Mouse (Mus musculus) heart, adult 11 months (tissue): ENCODE results near the gene Larp1.

Source experiments
- DNase-seq: peaks from one replicate; pipeline ENCODE4 v3.0.0; 2022

Larp1 gene

GRCm38 (mm10) chr11:58003734-58004133, 5.1 kb upstream of the Larp1 start:
- peak; percentile 80 for DNase-seq

GRCm38 (mm10) chr11:58005110-58005509, 3.8 kb upstream of the Larp1 start:
- DNase-seq: no peak

- DNase-seq: no peak
Observed at GRCm38 (mm10) chr11:58008013-58008412, 851 bp upstream of the Larp1 start.

- DNase-seq: peak; percentile 99
Observed at GRCm38 (mm10) chr11:58008437-58009050, 320 bp upstream of the Larp1 start.

GRCm38 (mm10) chr11:58009516-58010141, 765 bp downstream of the Larp1 start:
- peak; percentile 97 for DNase-seq

GRCm38 (mm10) chr11:58010226-58010781, 1.4 kb downstream of the Larp1 start:
- peak; percentile 94 for DNase-seq

- DNase-seq: no peak
Observed at GRCm38 (mm10) chr11:58010930-58011329, 2.1 kb downstream of the Larp1 start.

- no peak for DNase-seq
Observed at GRCm38 (mm10) chr11:58011813-58012212, 2.9 kb downstream of the Larp1 start.

GRCm38 (mm10) chr11:58012674-58013073, 3.8 kb downstream of the Larp1 start:
- DNase-seq: no peak

- no peak for DNase-seq
Observed at GRCm38 (mm10) chr11:58013100-58013499, 4.2 kb downstream of the Larp1 start.

GRCm38 (mm10) chr11:58014604-58015003, 5.7 kb downstream of the Larp1 start:
- no peak for DNase-seq

GRCm38 (mm10) chr11:58015339-58015738, 6.5 kb downstream of the Larp1 start:
- no peak for DNase-seq

GRCm38 (mm10) chr11:58016371-58016770, 7.5 kb downstream of the Larp1 start:
- DNase-seq: no peak

- DNase-seq: no peak
Observed at GRCm38 (mm10) chr11:58017422-58017821, 8.6 kb downstream of the Larp1 start.

- DNase-seq: no peak
Observed at GRCm38 (mm10) chr11:58018287-58018686, 9.4 kb downstream of the Larp1 start.

- DNase-seq: no peak
Observed at GRCm38 (mm10) chr11:58018701-58019100, 9.8 kb downstream of the Larp1 start.

GRCm38 (mm10) chr11:58021095-58021494, 12.2 kb downstream of the Larp1 start:
- DNase-seq: no peak

- no peak for DNase-seq
Observed at GRCm38 (mm10) chr11:58021618-58022017, 12.8 kb downstream of the Larp1 start.

- no peak for DNase-seq
Observed at GRCm38 (mm10) chr11:58024271-58024670, 15.4 kb downstream of the Larp1 start.

- DNase-seq: peak; percentile 83
Observed at GRCm38 (mm10) chr11:58024671-58025070, 15.8 kb downstream of the Larp1 start.

- no peak for DNase-seq
Observed at GRCm38 (mm10) chr11:58025881-58026280, 17.0 kb downstream of the Larp1 start.

GRCm38 (mm10) chr11:58026337-58026736, 17.5 kb downstream of the Larp1 start:
- DNase-seq: no peak

- no peak for DNase-seq
Observed at GRCm38 (mm10) chr11:58026860-58027259, 18.0 kb downstream of the Larp1 start.

GRCm38 (mm10) chr11:58028981-58029380, 20.1 kb downstream of the Larp1 start:
- DNase-seq: no peak

- no peak for DNase-seq
Observed at GRCm38 (mm10) chr11:58029869-58030268, 21.0 kb downstream of the Larp1 start.
